Mouse (Mus musculus): ENCODE data around the gene Cntn3. TPM values are rescaled to one million over a fixed set of nuclear protein-coding genes. Genes with fewer than 3 reads are reported as not detected.
A peak's percentile ranks its signal among the peaks of the same experiment; 100 is the strongest.

Gene Cntn3
- polyA plus RNA-seq, 1 experiment from 2014 or later: 1.3 TPM

DNA sequence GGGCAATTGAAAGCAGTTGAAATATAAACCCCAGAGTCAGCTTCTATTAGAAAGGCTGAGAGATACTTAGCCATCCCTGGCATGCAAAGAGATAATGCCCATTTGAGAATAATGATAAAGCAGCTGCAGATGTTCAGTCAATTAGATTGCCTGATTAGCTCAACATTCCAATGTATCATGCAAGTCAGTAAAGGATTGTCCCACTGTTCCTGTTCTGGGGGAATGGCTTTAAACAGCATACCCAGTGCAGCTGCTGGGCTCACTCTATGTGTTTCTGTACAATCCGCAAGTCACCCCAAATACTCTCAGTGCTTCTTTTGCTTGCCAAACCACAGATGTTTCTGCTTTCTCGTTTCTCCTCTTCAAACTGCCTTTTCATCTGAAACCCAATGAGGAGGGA is 57.7 kb downstream of the Cntn3 start:
- no peak for TF ChIP-seq CTCF (IDR thresholded peaks at IDR 0.05; ENCODE audit: low read depth)
- no peak overlapping the region for H3K27ac ChIP-seq
- no peaks in the 10 kb centered on the region for H3K36me3 ChIP-seq (ENCODE audit: insufficient read depth, low read length)
- no peaks in the 10 kb centered on the region for H3K4me1 ChIP-seq (replicated peaks; ENCODE audit: insufficient read depth, low read length)
- no peak overlapping the region for H3K4me2 ChIP-seq (ENCODE audit: low read length)
- no peaks in the 10 kb centered on the region for H3K9me3 ChIP-seq (replicated peaks; ENCODE audit: low read length)
- ATAC-seq (replicated peaks; ENCODE audit: low FRiP score, low read depth): no peak
- WGBS: 76% methylated on average over 2 of the region's 2 CpGs
- no peaks in the 10 kb centered on the region for H3K27me3 ChIP-seq (ENCODE audit: insufficient read depth, low read length)
- no peak overlapping the region for H3K4me3 ChIP-seq (replicated peaks; ENCODE audit: low read depth, low read length)
- DNase-seq (ENCODE audit: low spot score): no peak
- H3K9ac ChIP-seq (ENCODE audit: low read depth, low read length): no peak overlapping the region

DNA sequence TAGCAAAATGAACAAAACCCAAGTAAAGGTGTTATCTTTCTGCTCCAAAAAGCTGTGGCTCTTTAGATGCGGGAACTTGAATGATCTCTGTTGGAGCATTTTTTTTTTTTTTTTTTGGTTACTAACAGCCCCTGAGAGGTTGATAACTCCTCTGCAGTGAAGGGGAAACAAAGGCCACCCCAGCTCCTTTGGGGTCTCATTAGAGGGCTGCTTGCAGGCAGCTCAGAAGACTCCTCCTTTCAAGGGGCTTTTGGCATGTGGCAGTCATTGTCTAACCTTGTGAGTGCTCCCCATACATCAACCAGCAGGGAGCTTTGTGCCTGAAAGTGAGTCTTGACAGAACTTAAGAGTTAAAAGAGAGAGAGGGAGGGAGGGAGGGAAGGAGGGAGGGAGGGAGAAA is 60.8 kb downstream of the Cntn3 start:
- Histone ChIP-seq H3K27ac (no peak overlapping the region), H3K9me3 (replicated peaks; ENCODE audit: low read length) (no peaks in the 10 kb centered on the region), H3K4me1 (replicated peaks; ENCODE audit: insufficient read depth, low read length) (no peaks in the 10 kb centered on the region), H3K4me2 (ENCODE audit: low read length) (no peak overlapping the region), H3K9ac (ENCODE audit: low read depth, low read length) (no peak overlapping the region), H3K27me3 (ENCODE audit: insufficient read depth, low read length) (no peaks in the 10 kb centered on the region), H3K4me3 (replicated peaks; ENCODE audit: low read depth, low read length) (no peak overlapping the region), H3K36me3 (ENCODE audit: insufficient read depth, low read length) (no peaks in the 10 kb centered on the region)
- 68% methylated on average over 1 of the region's 1 CpGs for WGBS
- DNase-seq (ENCODE audit: low spot score) (no peak), ATAC-seq (replicated peaks; ENCODE audit: low FRiP score, low read depth) (no peak)
- TF ChIP-seq CTCF (IDR thresholded peaks at IDR 0.05; ENCODE audit: low read depth): no peak

GRCm38 (mm10) chr6:102485509-102485908 is 87.4 kb downstream of the Cntn3 start:
- H3K27me3 ChIP-seq (ENCODE audit: insufficient read depth, low read length): no peaks in the 10 kb centered on the region
- no peak for TF ChIP-seq CTCF (IDR thresholded peaks at IDR 0.05; ENCODE audit: low read depth)
- H3K27ac ChIP-seq: no peak overlapping the region
- no peaks in the 10 kb centered on the region for H3K36me3 ChIP-seq (ENCODE audit: insufficient read depth, low read length)
- no peak overlapping the region for H3K4me2 ChIP-seq (ENCODE audit: low read length)
- ATAC-seq (replicated peaks; ENCODE audit: low FRiP score, low read depth): no peak
- no peak overlapping the region for H3K9ac ChIP-seq (ENCODE audit: low read depth, low read length)
- H3K4me3 ChIP-seq (replicated peaks; ENCODE audit: low read depth, low read length): no peak overlapping the region
- H3K4me1 ChIP-seq (replicated peaks; ENCODE audit: insufficient read depth, low read length): no peaks in the 10 kb centered on the region
- no peaks in the 10 kb centered on the region for H3K9me3 ChIP-seq (replicated peaks; ENCODE audit: low read length)
- no peak for DNase-seq (ENCODE audit: low spot score)

DNA sequence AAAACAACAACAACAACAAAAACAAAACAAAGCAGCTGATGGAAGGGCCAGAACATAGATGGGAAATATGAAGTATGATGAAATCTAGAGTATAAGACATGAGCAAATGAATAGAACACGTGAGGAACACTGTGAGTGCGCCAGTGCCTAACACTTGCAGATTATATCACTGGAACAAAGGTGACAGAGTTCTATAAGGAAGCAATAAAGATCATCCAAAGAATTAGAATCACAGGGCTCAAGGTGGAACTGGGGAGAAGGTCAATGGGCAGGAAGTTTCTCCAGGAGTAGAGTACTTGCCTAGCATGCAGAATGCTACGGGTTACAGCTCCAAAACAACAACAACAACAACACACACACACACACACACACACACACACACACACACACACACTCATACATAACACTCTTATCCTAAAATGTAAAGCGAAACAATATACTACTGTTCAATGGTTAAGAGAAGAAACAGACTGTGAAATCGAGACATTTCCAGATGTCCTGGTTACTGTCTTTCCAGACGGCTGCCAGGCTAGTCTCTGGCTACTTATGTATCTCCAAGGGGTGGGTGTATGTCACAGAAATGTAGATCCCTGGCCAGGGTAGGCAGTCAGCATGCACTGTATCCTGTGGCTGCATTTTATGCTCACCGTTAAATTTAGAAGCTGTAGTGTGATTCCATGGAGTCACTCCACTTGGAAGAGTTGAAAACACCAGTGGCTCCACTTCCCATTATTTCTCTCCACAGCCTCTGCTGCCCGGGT is 94.4 kb downstream of the Cntn3 start:
- Histone ChIP-seq H3K27ac (no peak overlapping the region), H3K27me3 (ENCODE audit: insufficient read depth, low read length) (no peaks in the 10 kb centered on the region), H3K36me3 (ENCODE audit: insufficient read depth, low read length) (no peaks in the 10 kb centered on the region), H3K4me1 (replicated peaks; ENCODE audit: insufficient read depth, low read length) (no peaks in the 10 kb centered on the region), H3K4me2 (ENCODE audit: low read length) (no peak overlapping the region), H3K4me3 (replicated peaks; ENCODE audit: low read depth, low read length) (no peak overlapping the region), H3K9me3 (replicated peaks; ENCODE audit: low read length) (no peaks in the 10 kb centered on the region), H3K9ac (ENCODE audit: low read depth, low read length) (no peak overlapping the region)
- no peak for DNase-seq (ENCODE audit: low spot score)
- ATAC-seq (replicated peaks; ENCODE audit: low FRiP score, low read depth): no peak
- TF ChIP-seq CTCF (IDR thresholded peaks at IDR 0.05; ENCODE audit: low read depth): no peak
- WGBS: 73% methylated on average over 8 of the region's 8 CpGs

- no peak for TF ChIP-seq CTCF (IDR thresholded peaks at IDR 0.05; ENCODE audit: low read depth)
- Histone ChIP-seq H3K9ac (ENCODE audit: low read depth, low read length) (no peak overlapping the region), H3K4me3 (replicated peaks; ENCODE audit: low read depth, low read length) (no peak overlapping the region), H3K4me1 (replicated peaks; ENCODE audit: insufficient read depth, low read length) (no peaks in the 10 kb centered on the region), H3K9me3 (replicated peaks; ENCODE audit: low read length) (no peaks in the 10 kb centered on the region), H3K4me2 (ENCODE audit: low read length) (no peak overlapping the region), H3K36me3 (ENCODE audit: insufficient read depth, low read length) (no peaks in the 10 kb centered on the region), H3K27ac (no peak overlapping the region), H3K27me3 (ENCODE audit: insufficient read depth, low read length) (no peaks in the 10 kb centered on the region)
- no peak for DNase-seq (ENCODE audit: low spot score)
- WGBS: 82% methylated on average over 4 of the region's 4 CpGs
- ATAC-seq (replicated peaks; ENCODE audit: low FRiP score, low read depth): no peak
Measured at GRCm38 (mm10) chr6:102438353-102438752, 134.5 kb downstream of the Cntn3 start.

- no peak for TF ChIP-seq CTCF (IDR thresholded peaks at IDR 0.05; ENCODE audit: low read depth)
Measured at GRCm38 (mm10) chr6:102427549-102427948, 145.4 kb downstream of the Cntn3 start.

GRCm38 (mm10) chr6:102421781-102422180 is 151.1 kb downstream of the Cntn3 start:
- H3K9me3 ChIP-seq (replicated peaks; ENCODE audit: low read length): no peaks in the 10 kb centered on the region
- DNase-seq (ENCODE audit: low spot score) (no peak), ATAC-seq (replicated peaks; ENCODE audit: low FRiP score, low read depth) (no peak)
- H3K9ac ChIP-seq (ENCODE audit: low read depth, low read length): no peak overlapping the region
- H3K4me1 ChIP-seq (replicated peaks; ENCODE audit: insufficient read depth, low read length): no peaks in the 10 kb centered on the region
- no peaks in the 10 kb centered on the region for H3K36me3 ChIP-seq (ENCODE audit: insufficient read depth, low read length)
- TF ChIP-seq CTCF (IDR thresholded peaks at IDR 0.05; ENCODE audit: low read depth): no peak
- H3K4me3 ChIP-seq (replicated peaks; ENCODE audit: low read depth, low read length): no peak overlapping the region
- no peaks in the 10 kb centered on the region for H3K27me3 ChIP-seq (ENCODE audit: insufficient read depth, low read length)
- H3K4me2 ChIP-seq (ENCODE audit: low read length): no peak overlapping the region
- 56% methylated on average over 1 of the region's 1 CpGs for WGBS
- no peak overlapping the region for H3K27ac ChIP-seq

More at GRCm38 (mm10) chr6:102427549-102427948, 145.4 kb downstream of the Cntn3 start:
- Histone ChIP-seq H3K27me3 (ENCODE audit: insufficient read depth, low read length) (no peaks in the 10 kb centered on the region), H3K36me3 (ENCODE audit: insufficient read depth, low read length) (no peaks in the 10 kb centered on the region), H3K4me1 (replicated peaks; ENCODE audit: insufficient read depth, low read length) (no peaks in the 10 kb centered on the region), H3K9ac (ENCODE audit: low read depth, low read length) (no peak overlapping the region), H3K4me3 (replicated peaks; ENCODE audit: low read depth, low read length) (no peak overlapping the region), H3K9me3 (replicated peaks; ENCODE audit: low read length) (no peaks in the 10 kb centered on the region), H3K27ac (no peak overlapping the region), H3K4me2 (ENCODE audit: low read length) (no peak overlapping the region)
- ATAC-seq (replicated peaks; ENCODE audit: low FRiP score, low read depth) (no peak), DNase-seq (ENCODE audit: low spot score) (peak; percentile 56)
- WGBS: 33% methylated on average over 1 of the region's 1 CpGs
